Mouse (Mus musculus) G1E (cell line): ENCODE results near the gene Msh3.

ENCODE experiments used
- CTCF ChIP-seq: IDR thresholded peaks from 2 replicates; pipeline ENCODE4 v1.5.1; 2012; ENCODE audit warnings: low read depth, low read length, inconsistent platforms, mixed read lengths
- GATA1 ChIP-seq: IDR thresholded peaks from 2 replicates; pipeline ENCODE4 v1.6.1; 2012; ENCODE audit warnings: borderline replicate concordance, low read length, inconsistent platforms, mixed read lengths
- GATA2 ChIP-seq: IDR thresholded peaks from 2 replicates; pipeline ENCODE4 v1.6.1; 2012; ENCODE audit warnings: low read depth, low read length, inconsistent platforms, borderline replicate concordance
- POLR2AphosphoS5 ChIP-seq: IDR thresholded peaks from 2 replicates; pipeline ENCODE4 v1.6.1; 2012; ENCODE audit warnings: low read depth, low read length, inconsistent platforms; ENCODE audit not compliant: insufficient replicate concordance
- TAL1 ChIP-seq: conservative IDR thresholded peaks from 2 replicates; pipeline ENCODE4 v1.6.1; 2012; ENCODE audit warnings: low read depth, low read length, inconsistent platforms, mixed read lengths

- TF ChIP-seq CTCF = no peak
- TF ChIP-seq GATA2 = no peak
- TF ChIP-seq POLR2AphosphoS5 = no peak
- TF ChIP-seq GATA1 = no peak
- no peak for TF ChIP-seq TAL1
These were observed 99.3 kb downstream of the Msh3 start for GRCm38 (mm10) chr13:92255480-92255879.
